9 mouse cellular contexts compared by ENCODE assay signal in the genomic region with DNA sequence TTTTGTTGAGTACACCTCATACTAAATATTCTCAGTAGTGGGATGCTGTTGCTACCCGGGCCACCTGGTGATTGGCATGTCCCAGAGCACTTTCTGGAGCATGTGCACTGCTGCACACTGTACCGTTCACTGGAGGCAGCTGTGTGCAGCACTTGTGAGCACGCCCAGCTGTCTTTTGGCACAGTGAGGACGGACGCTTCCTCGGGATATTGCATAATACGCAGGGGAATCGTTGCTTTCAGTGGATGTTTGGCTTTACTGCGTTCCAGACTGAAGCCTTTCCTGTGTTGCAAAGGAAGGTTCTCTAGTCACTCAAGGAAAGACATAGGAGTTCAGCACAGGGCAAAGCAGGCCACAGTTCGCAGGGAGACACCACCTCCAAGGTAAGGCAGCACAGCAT.
DNase-seq lines count a peak whose midpoint lies in the region; ATAC-seq lines count a peak whose summit lies in the region.
"Had no signal": no experiment of that assay in that cellular context is flagged by ENCODE, and none has a peak within 500 bp of the region (broad histone marks: within the 10 kb centered on the region; RNA-seq: fewer than 3 reads in every experiment).

No protein-coding gene starts in this region.

- H3K27me3 ChIP-seq in embryonic facial prominence, embryonic 14.5 days (replicated peaks; ENCODE audit: control insufficient read depth, insufficient read depth, low read length): no peaks in the 10 kb centered on the region
- no peaks in the 10 kb centered on the region for H3K27me3 ChIP-seq in embryonic facial prominence, embryonic 10.5 days (replicated peaks; ENCODE audit: low read depth, poor library complexity, severe bottlenecking)
- H3K27me3 ChIP-seq in megakaryocyte, embryonic 14.5 days (replicated peaks): no peaks in the 10 kb centered on the region
- no peaks in the 10 kb centered on the region for H3K27me3 ChIP-seq in hindbrain, embryonic 13.5 days
- H3K27me3 ChIP-seq: neural tube, embryonic 13.5 days had no signal

- no peak overlapping the region for H3K4me3 ChIP-seq in embryonic facial prominence, embryonic 14.5 days (ENCODE audit: low read depth, low read length)
- no peak overlapping the region for H3K4me3 ChIP-seq in embryonic facial prominence, embryonic 10.5 days
- H3K4me3 ChIP-seq in megakaryocyte, embryonic 14.5 days (replicated peaks): peak overlapping the region; percentile 33
- H3K4me3 ChIP-seq in hindbrain, embryonic 13.5 days: no peak overlapping the region
- H3K4me3 ChIP-seq: neural tube, embryonic 13.5 days had no signal

- no peak overlapping the region for H3K27ac ChIP-seq in embryonic facial prominence, embryonic 14.5 days (replicated peaks; ENCODE audit: low read depth, low read length)
- H3K27ac ChIP-seq in embryonic facial prominence, embryonic 10.5 days (replicated peaks): no peak overlapping the region
- no peak overlapping the region for H3K27ac ChIP-seq in hindbrain, embryonic 13.5 days
- H3K27ac ChIP-seq: neural tube, embryonic 13.5 days had no signal

- no peak overlapping the region for H3K4me2 ChIP-seq in embryonic facial prominence, embryonic 14.5 days (ENCODE audit: low read depth, low read length)
- H3K4me2 ChIP-seq in hindbrain, embryonic 13.5 days: no peak overlapping the region
- H3K4me2 ChIP-seq: neural tube, embryonic 13.5 days had no signal

- H3K9ac ChIP-seq in embryonic facial prominence, embryonic 14.5 days (ENCODE audit: low read depth, low read length): no peak overlapping the region
- H3K9ac ChIP-seq in hindbrain, embryonic 13.5 days: no peak overlapping the region
- H3K9ac ChIP-seq: neural tube, embryonic 13.5 days had no signal

- 65% methylated on average over 10 of the region's 10 CpGs for WGBS in embryonic facial prominence, embryonic 14.5 days
- 90% methylated on average over 10 of the region's 10 CpGs for WGBS in embryonic facial prominence, embryonic 10.5 days
- 77% methylated on average over 10 of the region's 10 CpGs for WGBS in hindbrain, embryonic 13.5 days

- ATAC-seq in embryonic facial prominence, embryonic 14.5 days (ENCODE audit: low read depth): peak; percentile 47; the same call in 1 of the 2 replicates
- ATAC-seq in CD4-positive, CD25-positive, alpha-beta regulatory T cell, adult 4 months: no peak
- no peak for ATAC-seq in hindbrain, embryonic 13.5 days (ENCODE audit: low FRiP score)

- 0 out of 2 replicates have a peak, but pooled peaks cover 5% of the 10 kb centered on the region for H3K4me1 ChIP-seq in embryonic facial prominence, embryonic 14.5 days (ENCODE audit: control insufficient read depth, insufficient read depth, low read length)
- peaks cover 17% of the 10 kb centered on the region for H3K4me1 ChIP-seq in embryonic facial prominence, embryonic 10.5 days
- peaks cover 26% of the 10 kb centered on the region for H3K4me1 ChIP-seq in megakaryocyte, embryonic 14.5 days
- H3K4me1 ChIP-seq in hindbrain, embryonic 13.5 days (replicated peaks): 0 out of 2 replicates have a peak, but pooled peaks cover 5% of the 10 kb centered on the region

- H3K9me3 ChIP-seq in embryonic facial prominence, embryonic 14.5 days (ENCODE audit: control insufficient read depth, low read length): no peaks in the 10 kb centered on the region
- no peaks in the 10 kb centered on the region for H3K9me3 ChIP-seq in embryonic facial prominence, embryonic 10.5 days
- no peaks in the 10 kb centered on the region for H3K9me3 ChIP-seq in megakaryocyte, embryonic 14.5 days
- no peaks in the 10 kb centered on the region for H3K9me3 ChIP-seq in hindbrain, embryonic 13.5 days
- H3K9me3 ChIP-seq: neural tube, embryonic 13.5 days had no signal

- H3K36me3 ChIP-seq in embryonic facial prominence, embryonic 14.5 days (ENCODE audit: control insufficient read depth, insufficient read depth, low read length): no peaks in the 10 kb centered on the region
- H3K36me3 ChIP-seq in embryonic facial prominence, embryonic 10.5 days (replicated peaks): peaks cover 10% of the 10 kb centered on the region; the same call in 1 of the 2 replicates
- H3K36me3 ChIP-seq in megakaryocyte, embryonic 14.5 days (replicated peaks; ENCODE audit: low read length): peaks cover 80% of the 10 kb centered on the region
- H3K36me3 ChIP-seq in hindbrain, embryonic 13.5 days: no peaks in the 10 kb centered on the region
- H3K36me3 ChIP-seq: neural tube, embryonic 13.5 days had no signal

- peak; percentile 82 for DNase-seq in embryonic facial prominence, embryonic 14.5 days (ENCODE audit: low spot score)
- DNase-seq in embryonic facial prominence, embryonic 10.5 days (ENCODE audit: low spot score): no peak
- DNase-seq in gastrocnemius, postnatal 10 days: peak; percentile 37
- DNase-seq in kidney, adult 11 months: peak; percentile 57
- DNase-seq in layer of hippocampus, adult 18-20 months (ENCODE audit: low spot score in 2 of 2): no peak

Comparison
In these comparisons a context has a peak if more than half of its experiments do, and no peak if none do; other contexts are left out.
1. DNase-seq: peak in embryonic facial prominence, embryonic 14.5 days (single experiment), gastrocnemius, postnatal 10 days (single experiment) and kidney, adult 11 months (single experiment); none in embryonic facial prominence, embryonic 10.5 days (single experiment) and layer of hippocampus, adult 18-20 months (0 of 2).